Mouse (Mus musculus) gastrocnemius, postnatal 14 days (tissue): Measurements from ENCODE around the gene Fkbpl. TPM values are rescaled to one million over a fixed set of nuclear protein-coding genes. Genes with fewer than 3 reads are reported as not detected.

Experiments
- DNase-seq: peaks from one replicate; pipeline ENCODE4 v3.0.0; 2021; ENCODE audit warnings: mixed read lengths
- intact Hi-C: fragments of 180-260 bp; cut with DNase I; formaldehyde crosslinking; loops from one replicate; pipeline ENCODE4 v1.15.1; 2025; ENCODE audit warnings: low total_unique reads
- total RNA-seq, 2 experiments: library from RNA; stranded (reverse); gene quantifications; 2 replicates each; pipeline ENCODE4 v1.2.3; 2021

The Fkbpl gene
- total RNA-seq, 2 experiments from 2014 or later = 4.6 to 6.4 TPM

- intact Hi-C loops = no loop called here
- DNase-seq = no peak
Measured at GRCm38 (mm10) chr17:34643944-34644343, 620 bp upstream of the Fkbpl start.

GRCm38 (mm10) chr17:34645256-34645829, 779 bp downstream of the Fkbpl start:
- intact Hi-C loops = no loop called here

GRCm38 (mm10) chr17:34645831-34646511, 1.4 kb downstream of the Fkbpl start:
- peak; percentile 25 for DNase-seq
- intact Hi-C loops = no loop called here

More at GRCm38 (mm10) chr17:34645256-34645829, 779 bp downstream of the Fkbpl start:
- no peak for DNase-seq

- intact Hi-C loops = no loop called here
- peak; percentile 96 for DNase-seq
Measured at GRCm38 (mm10) chr17:34646906-34647787, 2.6 kb downstream of the Fkbpl start, which contains the start of gene Atf6b. Atf6b (plus strand) TSS chr17:34647146.

GRCm38 (mm10) chr17:34648141-34648890, 3.8 kb downstream of the Fkbpl start:
- DNase-seq = no peak
- intact Hi-C loops = no loop called here

- intact Hi-C loops = no loop called here
Measured at GRCm38 (mm10) chr17:34649106-34649864, 4.7 kb downstream of the Fkbpl start.

GRCm38 (mm10) chr17:34650781-34651180, 6.2 kb downstream of the Fkbpl start:
- intact Hi-C loops = loop anchor here (5.0 kb wide), 2 partner anchors 62 to 162 kb away; no protein-coding TSS in a partner anchor
- no peak for DNase-seq

More at GRCm38 (mm10) chr17:34649106-34649864, 4.7 kb downstream of the Fkbpl start:
- DNase-seq = no peak

- DNase-seq = peak; percentile 60
- intact Hi-C loops = loop anchor here (5.0 kb wide), 2 partner anchors 61 to 161 kb away; no protein-coding TSS in a partner anchor
Measured at GRCm38 (mm10) chr17:34651507-34652221, 7.1 kb downstream of the Fkbpl start.

- no peak for DNase-seq
- intact Hi-C loops = loop anchor here (5.0 kb wide), 2 partner anchors 60 to 160 kb away; no protein-coding TSS in a partner anchor
Measured at GRCm38 (mm10) chr17:34652546-34652945, 8.0 kb downstream of the Fkbpl start.

- intact Hi-C loops = loop anchor here (5.0 kb wide), 2 partner anchors 59 to 159 kb away; no protein-coding TSS in a partner anchor
Measured at GRCm38 (mm10) chr17:34652985-34653384, 8.4 kb downstream of the Fkbpl start.

GRCm38 (mm10) chr17:34653746-34654285, 9.3 kb downstream of the Fkbpl start:
- intact Hi-C loops = loop anchor here (5.0 kb wide), 2 partner anchors 58 to 158 kb away; no protein-coding TSS in a partner anchor
- DNase-seq = peak; percentile 56

More at GRCm38 (mm10) chr17:34652985-34653384, 8.4 kb downstream of the Fkbpl start:
- DNase-seq = no peak

GRCm38 (mm10) chr17:34654392-34654791, 9.8 kb downstream of the Fkbpl start:
- no peak for DNase-seq
- intact Hi-C loops = loop anchor here (5.0 kb wide), 2 partner anchors 58 to 158 kb away; no protein-coding TSS in a partner anchor

- peak; percentile 78 for DNase-seq
- intact Hi-C loops = no loop called here
Measured at GRCm38 (mm10) chr17:34655160-34655559, 10.6 kb downstream of the Fkbpl start.

- DNase-seq = peak; percentile 92
- intact Hi-C loops = no loop called here
Measured at GRCm38 (mm10) chr17:34655581-34655991, 11.0 kb downstream of the Fkbpl start.

- intact Hi-C loops = no loop called here
- peak; percentile 68 for DNase-seq
Measured at GRCm38 (mm10) chr17:34656666-34657065, 12.1 kb downstream of the Fkbpl start.

GRCm38 (mm10) chr17:34657271-34657670, 12.7 kb downstream of the Fkbpl start:
- no peak for DNase-seq
- intact Hi-C loops = no loop called here

GRCm38 (mm10) chr17:34658145-34658544, 13.6 kb downstream of the Fkbpl start:
- intact Hi-C loops = no loop called here
- no peak for DNase-seq
